Mouse (Mus musculus) spleen, adult 2 months (tissue): ENCODE data around the gene Zfp57. TPM values are rescaled to one million over a fixed set of nuclear protein-coding genes. Genes with fewer than 3 reads are reported as not detected.
A peak's percentile ranks its signal among the peaks of the same experiment; 100 is the strongest.

Experiments
- DNase-seq, 2 experiments: peaks; one replicate each; pipeline versions ENCODE4 v3.0.0 to v3.0.0-alpha.2; 2012 to 2021; ENCODE audit warnings: low spot score in 2 of 2, low read depth in 1 of 2
- H3K27ac ChIP-seq: fragments of 200-500 bp; 2 replicates; pipeline ENCODE4 v1.5.1; 2012; ENCODE audit warnings: low read length, inconsistent platforms; ENCODE audit not compliant: insufficient read depth
- H3K27me3 ChIP-seq: fragments of 200-500 bp; 2 replicates; pipeline ENCODE4 v1.6.1; 2012; ENCODE audit warnings: mild to moderate bottlenecking, moderate library complexity, low read length, inconsistent platforms; ENCODE audit not compliant: control insufficient read depth, insufficient read depth
- H3K36me3 ChIP-seq: fragments of 200-500 bp; 2 replicates; pipeline ENCODE4 v1.6.1; 2012; ENCODE audit warnings: mild to moderate bottlenecking, low read length, inconsistent platforms; ENCODE audit not compliant: control insufficient read depth, insufficient read depth
- H3K4me1 ChIP-seq: fragments of 200-500 bp; 2 replicates; pipeline ENCODE4 v1.6.1; 2011; ENCODE audit warnings: inconsistent platforms; ENCODE audit not compliant: control insufficient read depth, insufficient read depth, insufficient read length
- H3K4me3 ChIP-seq: fragments of 200-500 bp; 2 replicates; pipeline ENCODE4 v1.5.1; 2011; ENCODE audit warnings: mild to moderate bottlenecking, inconsistent platforms; ENCODE audit not compliant: insufficient read depth, insufficient read length; ENCODE audit errors: extremely low read depth
- CTCF ChIP-seq: fragments of 200-500 bp; IDR thresholded peaks from 2 replicates; pipeline ENCODE4 v1.5.1; 2011; ENCODE audit warnings: mild to moderate bottlenecking, inconsistent platforms; ENCODE audit not compliant: insufficient read depth, insufficient read length, insufficient replicate concordance; ENCODE audit errors: extremely low read depth
- POLR2A ChIP-seq: fragments of 200-500 bp; IDR thresholded peaks from 2 replicates; pipeline ENCODE4 v1.6.1; 2011; ENCODE audit warnings: low read depth, low read length, inconsistent platforms
- WGBS: fragments of 180-500 bp; shearing (Covaris S2); methylation state at CpG from one replicate; pipeline ENCODE4 v1.1.7; 2018; 5-methylcytosine and 5-hydroxymethylcytosine counted together
- polyA plus RNA-seq: library from polyadenylated mRNA; depleted of rRNA; stranded (reverse); fragments of >200 nt; gene quantifications from 2 replicates; pipeline ENCODE4 v1.2.3, GENCODE M21; 2012

Gene Zfp57
- polyA plus RNA-seq, 1 experiment = 0.62 TPM

GRCm38 (mm10) chr17:37045611-37046311, 44.8 kb downstream of the Zfp57 start, which contains the start of gene Gabbr1:
Gene Gabbr1, plus strand, starts transcription at chr17:37045966.
- Histone ChIP-seq H3K4me1 (peaks cover 16% of the 10 kb centered on the region), H3K27ac (peak within 1 kb of the TSS; percentile 7; the same call in 1 of the 2 replicates), H3K27me3 (peaks cover 5% of the 10 kb centered on the region; the same call in 1 of the 2 replicates), H3K36me3 (no peaks in the 10 kb centered on the region), H3K4me3 (peak within 1 kb of the TSS; percentile 74)
- 2% methylated on average over 53 of the region's 55 CpGs for WGBS
- DNase-seq = peak; percentile 25 to 73
- TF ChIP-seq POLR2A = no peak
- no peak for TF ChIP-seq CTCF

DNA sequence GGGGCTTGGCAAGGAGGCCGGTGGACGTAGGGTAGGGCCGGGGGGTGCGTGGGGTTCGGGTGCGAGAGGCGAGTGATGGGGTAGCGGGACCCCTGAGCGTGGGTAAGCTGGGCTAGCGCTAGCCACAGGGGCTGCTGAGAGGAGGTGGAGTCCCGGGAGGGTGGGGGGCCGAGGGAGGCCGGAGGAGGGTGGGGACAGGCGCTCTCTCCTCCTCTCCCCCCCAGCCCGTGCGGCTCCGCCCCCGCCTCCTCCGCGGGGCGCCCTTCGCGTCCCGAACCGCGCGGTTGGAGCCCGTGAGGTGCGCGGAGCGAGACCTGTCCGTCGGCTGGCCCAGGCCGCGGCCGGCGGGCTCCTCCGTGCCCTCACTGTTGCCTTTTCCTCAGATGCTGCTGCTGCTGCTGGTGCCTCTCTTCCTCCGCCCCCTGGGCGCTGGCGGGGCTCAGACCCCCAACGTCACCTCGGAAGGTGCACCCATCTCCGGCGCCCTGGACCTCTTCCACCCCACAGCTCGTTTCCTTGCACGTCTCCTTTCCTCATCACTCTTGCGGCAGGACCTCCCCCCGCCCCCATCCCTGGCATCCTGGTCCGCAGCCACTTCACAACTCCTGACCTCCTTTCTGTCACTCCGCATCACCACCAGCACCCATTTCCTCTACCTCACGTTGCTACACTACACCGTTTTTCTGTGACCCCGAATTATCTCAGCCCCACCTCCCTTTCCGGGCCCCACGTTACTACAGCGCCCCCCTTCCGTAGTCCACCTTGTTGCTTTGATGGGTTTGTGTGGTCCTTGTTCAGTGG, 45.5 kb downstream of the Zfp57 start:
- TF ChIP-seq CTCF (no peak), POLR2A (no peak)
- H3K4me3 ChIP-seq = peak overlapping the region; percentile 74
- H3K27me3 ChIP-seq = peaks cover 5% of the 10 kb centered on the region; the same call in 1 of the 2 replicates
- peaks cover 16% of the 10 kb centered on the region for H3K4me1 ChIP-seq
- DNase-seq = peak; percentile 21 to 47
- H3K36me3 ChIP-seq = no peaks in the 10 kb centered on the region
- H3K27ac ChIP-seq = peak overlapping the region; percentile 7; the same call in 1 of the 2 replicates
- 2% methylated on average over 46 of the region's 58 CpGs for WGBS

DNA sequence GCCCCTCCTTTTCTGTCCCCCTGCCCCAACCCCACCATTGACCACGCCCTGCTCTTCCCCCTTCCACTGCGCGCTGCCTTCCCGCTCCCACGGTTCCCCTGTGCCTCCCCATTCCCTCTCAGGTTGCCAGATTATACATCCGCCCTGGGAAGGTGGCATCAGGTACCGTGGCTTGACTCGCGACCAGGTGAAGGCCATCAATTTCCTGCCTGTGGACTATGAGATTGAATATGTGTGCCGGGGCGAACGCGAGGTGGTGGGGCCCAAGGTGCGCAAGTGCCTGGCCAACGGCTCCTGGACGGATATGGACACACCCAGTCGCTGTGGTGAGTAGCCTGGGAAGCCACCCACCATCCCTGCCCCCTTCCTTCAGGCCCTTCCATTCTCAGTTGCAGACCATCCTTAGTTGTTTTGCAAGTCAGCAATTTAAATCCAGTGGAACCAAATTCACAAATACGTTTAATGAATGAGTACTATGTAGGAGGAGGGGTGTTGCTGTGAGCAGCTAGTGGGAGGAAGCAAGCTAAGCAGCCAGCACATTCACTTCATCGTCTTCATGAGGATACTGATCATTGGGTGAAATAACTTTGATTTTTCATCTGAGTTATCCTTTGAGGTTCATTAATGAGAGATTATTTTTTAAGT, 46.5 kb downstream of the Zfp57 start:
- no peak for DNase-seq
- Histone ChIP-seq H3K36me3 (no peaks in the 10 kb centered on the region), H3K27ac (no peak overlapping the region), H3K27me3 (peaks cover 5% of the 10 kb centered on the region; the same call in 1 of the 2 replicates), H3K4me1 (peaks cover 16% of the 10 kb centered on the region), H3K4me3 (no peak overlapping the region)
- WGBS = 89% methylated on average over 19 of the region's 19 CpGs
- TF ChIP-seq POLR2A = no peak

GRCm38 (mm10) chr17:37047981-37048380, 47.0 kb downstream of the Zfp57 start:
- H3K4me3 ChIP-seq = no peak overlapping the region
- 42% methylated on average over 3 of the region's 3 CpGs for WGBS
- TF ChIP-seq CTCF = no peak
- H3K36me3 ChIP-seq = no peaks in the 10 kb centered on the region
- no peak overlapping the region for H3K27ac ChIP-seq
- no peak for DNase-seq
- H3K4me1 ChIP-seq = peaks cover 16% of the 10 kb centered on the region
- H3K27me3 ChIP-seq = peaks cover 5% of the 10 kb centered on the region; the same call in 1 of the 2 replicates

- TF ChIP-seq CTCF = no peak
- TF ChIP-seq POLR2A = no peak
- peaks cover 16% of the 10 kb centered on the region for H3K4me1 ChIP-seq
- no peak overlapping the region for H3K4me3 ChIP-seq
- H3K27me3 ChIP-seq = peaks cover 5% of the 10 kb centered on the region; the same call in 1 of the 2 replicates
- DNase-seq = no peak
- WGBS = 88% methylated on average over 7 of the region's 7 CpGs
- no peak overlapping the region for H3K27ac ChIP-seq
- no peaks in the 10 kb centered on the region for H3K36me3 ChIP-seq
These were observed 47.4 kb downstream of the Zfp57 start for GRCm38 (mm10) chr17:37048383-37048782.

DNA sequence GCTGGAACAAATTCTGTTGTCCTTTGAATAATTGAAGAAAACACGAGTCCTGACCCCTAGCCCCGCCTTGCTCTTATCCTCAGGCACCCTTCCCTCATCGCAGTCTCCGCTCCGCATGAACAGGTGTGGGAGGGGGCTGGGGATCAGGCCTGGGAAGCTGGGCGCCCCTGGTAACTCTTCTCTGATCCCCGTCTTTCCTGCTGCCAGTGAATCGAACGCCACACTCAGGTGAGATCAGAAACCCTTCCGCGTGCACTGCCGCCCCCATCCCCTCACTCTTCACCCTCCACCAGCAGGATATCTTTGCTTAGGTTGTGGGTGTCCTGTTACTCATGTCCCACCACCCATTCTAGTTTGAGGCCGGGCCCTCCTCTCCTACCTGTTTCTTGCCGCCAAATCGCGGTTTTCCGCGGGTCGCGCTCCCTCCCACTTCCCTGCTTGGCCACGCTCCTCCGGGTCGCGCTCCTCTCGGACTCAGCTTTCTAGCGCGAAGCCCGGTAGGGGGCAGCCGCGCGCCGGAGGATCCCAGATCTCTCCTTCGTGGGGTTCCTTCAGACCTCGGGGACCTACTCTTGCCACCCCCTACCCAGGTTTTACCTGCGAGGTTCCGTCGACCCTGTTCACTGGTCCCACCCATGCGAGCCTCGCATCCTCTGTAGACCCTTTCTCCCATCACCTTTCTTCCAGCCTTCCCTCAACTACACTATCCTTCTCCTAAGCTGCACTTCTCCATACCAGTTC, 48.8 kb downstream of the Zfp57 start:
- peaks cover 5% of the 10 kb centered on the region; the same call in 1 of the 2 replicates for H3K27me3 ChIP-seq
- H3K4me1 ChIP-seq = peaks cover 16% of the 10 kb centered on the region
- H3K4me3 ChIP-seq = peak overlapping the region; percentile 43; the same call in 1 of the 2 replicates
- no peak overlapping the region for H3K27ac ChIP-seq
- peaks cover 1% of the 10 kb centered on the region; the same call in 1 of the 2 replicates for H3K36me3 ChIP-seq
- WGBS = 18% methylated on average over 39 of the region's 39 CpGs
- no peak for TF ChIP-seq POLR2A
- TF ChIP-seq CTCF = peak; percentile 17; the same call in 1 of the 2 replicates
- DNase-seq = peak in 1 of 2 experiments; percentile 43
